Mouse (Mus musculus): ENCODE measurements around the gene Pygo2.

GRCm38 (mm10) chr3:89393605-89394004, 36.4 kb upstream of the Pygo2 start:
- TF ChIP-seq EP300 (IDR thresholded peaks at IDR 0.05) (peak; percentile 43; the same call in 1 of the 2 replicates), CTCF (IDR thresholded peaks at IDR 0.05) (no peak)
